Mouse (Mus musculus) gastrocnemius, postnatal 25 days (tissue): Measurements from ENCODE around the gene Ralgapa2. TPM values are rescaled to one million over a fixed set of nuclear protein-coding genes. Genes with fewer than 3 reads are reported as not detected.

Source experiments
- DNase-seq: peaks from one replicate; pipeline ENCODE4 v3.0.0; 2022
- total RNA-seq, 2 experiments: library from RNA; stranded (reverse); gene quantifications; 1 replicate in 1 of 2; 2 replicates in 1 of 2; pipeline ENCODE4 v1.2.3; 2021

Gene Ralgapa2
- total RNA-seq, 2 experiments from 2014 or later = 6.5 to 8.0 TPM

- DNase-seq = no peak
Measured at GRCm38 (mm10) chr2:146427380-146427779, 84.8 kb downstream of the Ralgapa2 start.

GRCm38 (mm10) chr2:146426321-146426720, 85.8 kb downstream of the Ralgapa2 start:
- no peak for DNase-seq

GRCm38 (mm10) chr2:146425235-146425634, 86.9 kb downstream of the Ralgapa2 start:
- DNase-seq = no peak

GRCm38 (mm10) chr2:146423710-146424301, 88.3 kb downstream of the Ralgapa2 start:
- no peak for DNase-seq

GRCm38 (mm10) chr2:146423032-146423691, 89.0 kb downstream of the Ralgapa2 start:
- DNase-seq = no peak

GRCm38 (mm10) chr2:146416283-146416682, 95.9 kb downstream of the Ralgapa2 start:
- DNase-seq = no peak

GRCm38 (mm10) chr2:146414484-146415291, 97.5 kb downstream of the Ralgapa2 start:
- peak; percentile 21 for DNase-seq

GRCm38 (mm10) chr2:146412733-146413132, 99.4 kb downstream of the Ralgapa2 start:
- DNase-seq = no peak

GRCm38 (mm10) chr2:146411904-146412303, 100.2 kb downstream of the Ralgapa2 start:
- DNase-seq = no peak

- no peak for DNase-seq
Measured at GRCm38 (mm10) chr2:146407078-146407477, 105.1 kb downstream of the Ralgapa2 start.

GRCm38 (mm10) chr2:146401588-146401987, 110.6 kb downstream of the Ralgapa2 start:
- no peak for DNase-seq

- DNase-seq = no peak
Measured at GRCm38 (mm10) chr2:146400738-146401137, 111.4 kb downstream of the Ralgapa2 start.

GRCm38 (mm10) chr2:146398211-146398865, 113.8 kb downstream of the Ralgapa2 start:
- DNase-seq = no peak

- DNase-seq = no peak
Measured at GRCm38 (mm10) chr2:146387211-146387610, 124.9 kb downstream of the Ralgapa2 start.

- DNase-seq = no peak
Measured at GRCm38 (mm10) chr2:146384582-146384981, 127.6 kb downstream of the Ralgapa2 start.

GRCm38 (mm10) chr2:146376293-146376692, 135.9 kb downstream of the Ralgapa2 start:
- no peak for DNase-seq

- no peak for DNase-seq
Measured at GRCm38 (mm10) chr2:146366098-146366497, 146.0 kb downstream of the Ralgapa2 start.

- no peak for DNase-seq
Measured at GRCm38 (mm10) chr2:146365368-146365983, 146.7 kb downstream of the Ralgapa2 start.

GRCm38 (mm10) chr2:146363483-146363882, 148.7 kb downstream of the Ralgapa2 start:
- DNase-seq = no peak

- no peak for DNase-seq
Measured at GRCm38 (mm10) chr2:146362932-146363331, 149.2 kb downstream of the Ralgapa2 start.

GRCm38 (mm10) chr2:146361969-146362368, 150.2 kb downstream of the Ralgapa2 start:
- DNase-seq = no peak

GRCm38 (mm10) chr2:146361076-146361475, 151.1 kb downstream of the Ralgapa2 start:
- no peak for DNase-seq
